Mouse (Mus musculus) left cerebral cortex, postnatal 4 days (tissue): Measurements from ENCODE around the gene Cntnap5a. TPM values are rescaled to one million over a fixed set of nuclear protein-coding genes. Genes with fewer than 3 reads are reported as not detected.

Source experiments
- DNase-seq: peaks from one replicate; pipeline ENCODE4 v3.0.0-alpha.2; 2022
- intact Hi-C: fragments of 180-260 bp; cut with DNase I; formaldehyde crosslinking; loops from one replicate; pipeline ENCODE4 v1.15.1; 2025
- total RNA-seq, 2 experiments: library from RNA; stranded (reverse); gene quantifications; 2 replicates each; pipeline ENCODE4 v1.2.3; 2021

Cntnap5a gene
- 10 to 100 TPM; 20.9 to 23.8 TPM for total RNA-seq

DNA sequence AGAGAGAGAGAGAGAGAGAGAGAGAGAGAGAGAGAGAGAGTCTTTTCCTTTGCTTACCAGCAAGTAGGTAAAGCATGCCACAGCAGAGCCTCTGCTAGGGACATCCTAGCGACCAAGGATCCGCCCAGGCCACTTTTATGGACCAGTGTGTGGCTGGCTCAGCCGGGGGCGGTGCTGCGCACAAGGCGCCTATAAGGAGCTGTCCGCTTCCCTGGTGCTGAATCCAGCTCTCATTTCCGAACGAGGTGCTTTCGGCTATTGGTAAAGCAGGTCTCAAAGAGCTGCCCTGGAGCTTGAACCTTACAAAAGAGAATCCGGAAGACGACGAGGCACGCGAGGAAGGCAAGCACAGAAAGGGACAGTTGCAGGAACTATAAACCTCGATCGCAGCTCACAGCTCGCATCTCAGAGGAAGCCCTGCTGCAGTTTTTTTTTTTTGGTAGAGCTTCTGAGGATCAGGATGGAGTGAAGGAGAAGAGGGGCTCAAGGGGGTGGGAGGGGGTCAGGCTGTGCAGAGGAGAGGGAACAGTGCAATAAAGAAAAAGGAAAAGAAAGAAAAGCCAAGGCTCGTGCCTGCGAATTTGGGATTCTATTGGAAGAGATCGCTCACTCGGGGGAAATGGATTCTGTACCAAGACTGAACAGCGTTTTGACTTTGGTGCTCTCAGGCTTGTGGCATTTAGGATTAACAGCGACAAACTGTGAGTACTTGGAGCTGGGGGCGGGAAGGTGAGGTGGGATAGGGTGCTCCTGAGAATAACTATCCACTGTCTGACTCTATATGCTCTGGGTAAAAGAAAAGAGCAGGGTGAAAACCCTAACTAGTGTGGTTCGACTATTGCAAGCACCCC lies at the start of gene Cntnap5a:
TSS of gene Cntnap5a (plus strand) at position 239 of the 851 bp plus-strand sequence.
- intact Hi-C loops = no loop called here
- peak; percentile 56 for DNase-seq

GRCm38 (mm10) chr1:115646921-115647320 lies 37.6 kb upstream of the Cntnap5a start:
- DNase-seq = no peak
- intact Hi-C loops = no loop called here

GRCm38 (mm10) chr1:115658343-115659064 lies 26.1 kb upstream of the Cntnap5a start:
- intact Hi-C loops = no loop called here
- DNase-seq = no peak

DNA sequence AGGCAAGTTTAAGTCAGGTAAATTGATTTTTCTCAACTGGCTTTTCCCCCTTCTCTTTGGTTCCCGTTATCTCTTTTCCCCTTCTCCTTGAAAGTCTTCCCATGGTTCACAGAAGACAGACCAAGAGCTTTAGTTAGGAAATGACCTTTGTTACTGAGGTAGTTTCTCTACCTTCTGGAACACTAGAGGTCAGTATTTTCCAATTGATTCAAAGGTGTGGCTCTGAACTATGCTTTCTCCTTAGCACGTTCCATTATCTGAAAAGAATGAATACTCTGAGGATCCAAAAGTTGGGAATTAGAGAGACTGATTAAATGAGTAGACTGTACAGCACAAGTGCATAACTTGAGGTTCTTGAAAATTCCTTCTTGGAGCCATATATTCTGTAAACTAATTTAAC lies 1.9 kb downstream of the Cntnap5a start:
- intact Hi-C loops = no loop called here

DNA sequence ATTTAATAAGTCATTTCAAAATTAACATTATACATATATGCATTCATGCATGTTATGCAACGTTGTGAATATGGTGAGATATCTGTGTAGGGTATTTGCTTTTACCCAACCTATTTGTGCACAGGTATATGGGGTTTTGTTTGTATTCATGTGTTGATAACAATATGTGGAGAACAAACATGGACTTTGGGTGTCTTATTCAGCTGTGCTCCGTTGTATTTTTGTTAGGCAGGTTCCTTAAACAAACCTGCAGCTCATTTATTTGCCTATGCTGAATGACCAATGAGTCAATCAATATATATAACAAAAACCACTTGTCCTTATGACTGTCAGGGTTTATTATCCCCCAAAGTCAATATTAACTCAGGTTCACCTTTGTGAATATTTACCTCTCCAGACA lies 15.2 kb downstream of the Cntnap5a start:
- DNase-seq = no peak
- intact Hi-C loops = no loop called here

More for the DNA sequence above, 1.9 kb downstream of the Cntnap5a start:
- no peak for DNase-seq

DNA sequence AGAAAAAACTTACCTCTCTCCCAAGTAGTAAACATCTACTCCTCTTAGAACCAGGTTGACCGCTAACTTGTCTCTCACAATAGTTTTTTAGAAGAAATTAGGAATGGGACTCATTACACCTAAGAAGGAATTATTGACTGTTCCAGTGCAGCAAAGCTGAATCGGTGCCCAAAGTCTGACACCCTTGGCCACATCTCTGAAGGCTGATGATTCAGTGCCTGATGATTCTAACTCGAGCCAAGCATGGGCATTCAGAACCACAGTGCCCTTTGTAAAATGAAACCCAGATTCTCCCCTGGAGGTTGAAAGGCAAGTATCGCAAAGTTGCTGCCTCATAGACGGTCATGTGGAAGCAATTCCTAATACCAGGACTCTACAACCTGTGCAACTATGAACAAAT lies 58.0 kb downstream of the Cntnap5a start:
- DNase-seq = no peak
- intact Hi-C loops = no loop called here

GRCm38 (mm10) chr1:115745569-115745968 lies 61.0 kb downstream of the Cntnap5a start:
- intact Hi-C loops = no loop called here
- DNase-seq = no peak

GRCm38 (mm10) chr1:115784737-115785136 lies 100.2 kb downstream of the Cntnap5a start:
- intact Hi-C loops = no loop called here
- DNase-seq = no peak

DNA sequence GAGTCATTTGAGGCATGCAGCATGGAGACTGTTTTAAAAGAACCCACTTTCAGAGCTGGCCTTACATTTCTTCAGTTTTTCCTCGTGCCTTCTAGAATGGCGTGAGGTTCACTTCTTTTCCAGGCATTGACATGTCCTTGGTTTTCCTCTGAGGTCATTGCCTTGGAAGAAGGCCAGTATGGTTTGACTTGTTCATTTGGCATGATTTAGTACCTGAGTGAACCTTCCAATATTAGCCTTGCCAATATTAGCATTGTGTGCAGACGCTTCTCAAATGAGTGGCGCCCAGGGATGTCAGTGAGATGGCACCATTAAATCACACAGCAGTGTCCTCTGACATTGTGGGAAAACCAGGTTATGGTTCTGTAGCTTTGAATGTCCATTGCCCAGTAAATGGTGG lies 158.0 kb downstream of the Cntnap5a start:
- no peak for DNase-seq
- intact Hi-C loops = no loop called here

GRCm38 (mm10) chr1:115847605-115848004 lies 163.0 kb downstream of the Cntnap5a start:
- intact Hi-C loops = no loop called here
- DNase-seq = no peak

GRCm38 (mm10) chr1:115852206-115852605 lies 167.7 kb downstream of the Cntnap5a start:
- no peak for DNase-seq
- intact Hi-C loops = no loop called here

DNA sequence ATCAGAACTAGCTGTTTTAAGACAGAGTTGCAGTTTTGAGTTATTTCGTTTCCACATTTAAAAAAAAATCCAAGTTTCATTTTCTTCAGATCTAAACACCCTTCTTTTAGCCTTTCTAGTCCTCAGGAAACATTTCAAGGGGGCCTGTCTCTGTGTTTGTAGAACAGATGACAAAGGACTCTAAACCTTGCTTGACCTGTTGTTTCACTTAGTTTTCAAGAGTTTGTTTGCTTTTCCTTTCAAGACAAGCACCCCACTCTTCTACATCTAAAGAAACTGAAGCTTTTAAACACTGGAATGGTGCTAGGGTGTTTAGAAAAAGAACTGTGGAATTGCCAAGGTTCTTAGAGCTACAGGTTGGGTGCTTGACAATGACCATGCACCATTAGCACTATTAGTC lies 233.8 kb downstream of the Cntnap5a start:
- intact Hi-C loops = no loop called here
- DNase-seq = no peak

GRCm38 (mm10) chr1:115925953-115926665 lies 241.6 kb downstream of the Cntnap5a start:
- DNase-seq = no peak
- intact Hi-C loops = no loop called here

- no peak for DNase-seq
- intact Hi-C loops = no loop called here
These were observed 247.5 kb downstream of the Cntnap5a start for GRCm38 (mm10) chr1:115932045-115932444.

DNA sequence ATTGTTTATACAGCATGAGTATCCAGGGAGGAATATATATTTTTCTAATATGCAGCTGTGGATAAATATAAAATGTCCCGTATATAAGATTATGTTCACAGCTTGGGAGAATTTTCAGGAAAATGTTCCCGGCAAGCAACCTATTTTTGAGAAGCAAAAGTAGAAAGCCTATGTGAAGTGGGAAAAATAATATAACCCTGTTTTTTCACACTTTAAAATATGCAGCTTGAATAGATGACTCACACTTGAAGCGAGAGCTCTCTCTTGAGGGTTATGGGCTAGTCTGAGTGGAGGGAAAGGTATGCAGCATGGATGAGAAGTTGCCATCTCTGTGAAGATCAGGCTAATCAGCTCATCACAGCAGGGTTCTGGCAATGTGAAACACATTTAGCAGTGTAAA lies 261.3 kb downstream of the Cntnap5a start:
- peak; percentile 1 for DNase-seq
- intact Hi-C loops = no loop called here

DNA sequence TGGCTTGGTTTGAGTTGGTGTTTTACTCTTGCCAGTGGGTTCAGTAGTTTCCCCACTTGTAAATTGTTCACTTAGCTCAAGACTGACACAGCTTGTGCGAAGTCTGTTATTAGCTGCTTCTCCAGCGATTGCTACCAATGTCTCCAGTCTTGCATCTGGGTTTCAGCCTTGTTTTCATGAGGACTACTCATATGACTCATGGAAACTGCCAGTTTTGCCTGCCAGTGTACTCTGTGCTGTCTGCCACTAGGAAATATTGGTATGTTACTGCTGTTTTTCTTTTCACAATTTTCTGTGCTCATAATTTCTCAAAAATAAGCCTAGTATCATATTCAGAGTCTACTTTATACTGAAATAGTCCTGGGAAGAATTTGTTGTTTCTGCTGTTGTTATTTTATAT lies 272.0 kb downstream of the Cntnap5a start:
- DNase-seq = no peak
- intact Hi-C loops = no loop called here

DNA sequence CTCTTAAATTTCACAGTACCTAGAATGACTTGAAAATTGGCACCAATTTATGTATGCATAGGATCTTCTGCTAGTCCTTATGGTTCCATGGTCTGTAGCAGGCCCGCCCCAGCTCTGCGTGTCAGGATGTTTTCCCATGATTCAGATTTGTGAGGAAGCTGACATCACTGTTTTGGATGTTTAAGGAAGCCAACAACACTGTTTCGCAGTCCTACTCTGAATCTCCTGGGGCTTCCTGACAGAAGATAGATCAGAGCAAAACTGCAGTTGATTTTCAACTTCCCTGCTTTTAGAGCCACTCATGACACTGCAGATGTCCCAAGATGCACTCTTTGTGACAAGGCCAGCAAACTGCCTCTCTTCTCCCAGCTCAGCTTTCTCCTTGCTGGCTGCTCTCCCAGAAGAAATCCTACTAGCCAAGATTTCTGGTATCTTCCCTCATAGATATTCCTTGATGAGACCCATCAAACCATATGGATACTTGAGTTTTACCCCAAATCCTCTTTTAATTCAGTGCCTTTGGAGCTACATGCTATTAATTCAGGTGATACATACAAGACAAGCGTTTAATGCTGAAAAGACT lies 280.5 kb downstream of the Cntnap5a start:
- DNase-seq = no peak
- intact Hi-C loops = no loop called here

DNA sequence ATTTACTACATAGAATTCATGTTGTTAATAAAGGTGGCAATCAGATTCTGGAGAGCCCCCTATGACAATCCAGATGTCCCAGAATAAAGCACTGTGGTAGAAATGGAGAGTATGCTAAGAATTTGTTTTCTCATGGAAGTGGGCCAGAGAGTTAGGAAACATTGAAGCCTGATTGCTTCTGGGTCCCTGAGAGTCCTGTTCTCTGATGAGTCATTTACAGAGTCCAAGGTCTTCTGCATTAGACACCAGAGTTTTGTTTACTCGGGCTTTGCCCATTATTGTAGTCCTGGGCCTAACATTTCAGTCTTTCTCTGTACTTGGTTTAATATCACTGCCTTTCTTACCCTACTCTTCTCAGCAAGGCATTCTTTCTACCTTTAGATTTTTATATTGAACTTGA lies 305.6 kb downstream of the Cntnap5a start:
- intact Hi-C loops = no loop called here
- DNase-seq = no peak

GRCm38 (mm10) chr1:116015768-116016167 lies 331.2 kb downstream of the Cntnap5a start:
- DNase-seq = no peak
- intact Hi-C loops = no loop called here

DNA sequence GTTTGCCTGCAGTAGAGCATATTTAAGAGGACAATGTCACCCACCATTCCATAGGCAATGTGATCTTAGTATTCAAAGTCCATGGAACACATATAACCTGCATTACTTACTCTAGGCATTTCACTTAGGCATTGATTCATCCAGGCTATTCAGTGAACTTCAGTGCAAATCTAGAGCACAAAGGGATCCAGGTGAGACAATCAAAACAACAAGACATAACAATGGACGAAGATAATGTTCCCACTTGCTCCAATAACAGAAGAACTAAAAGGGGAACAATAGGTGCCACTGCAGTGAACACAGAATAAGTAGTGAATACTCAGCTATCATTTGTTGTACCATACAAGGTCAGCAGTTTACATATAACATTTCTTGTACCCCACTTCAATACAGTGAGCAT lies 345.1 kb downstream of the Cntnap5a start:
- intact Hi-C loops = no loop called here
- DNase-seq = no peak

- DNase-seq = no peak
- intact Hi-C loops = no loop called here
These were observed 351.3 kb downstream of the Cntnap5a start for GRCm38 (mm10) chr1:116035897-116036296.
